Mouse (Mus musculus): ENCODE data around the gene Sgms2. TPM values are rescaled to one million over a fixed set of nuclear protein-coding genes. Genes with fewer than 3 reads are reported as not detected.
"Not testable (repeated sequence)": the region's sequence is repeated elsewhere in the genome, so short reads cannot be mapped to it uniquely, and the experiment has no call there.

Gene Sgms2
- total and polyA plus RNA-seq, 3 experiments, result 0.93 to 9.2 (median 6.3) TPM

DNA sequence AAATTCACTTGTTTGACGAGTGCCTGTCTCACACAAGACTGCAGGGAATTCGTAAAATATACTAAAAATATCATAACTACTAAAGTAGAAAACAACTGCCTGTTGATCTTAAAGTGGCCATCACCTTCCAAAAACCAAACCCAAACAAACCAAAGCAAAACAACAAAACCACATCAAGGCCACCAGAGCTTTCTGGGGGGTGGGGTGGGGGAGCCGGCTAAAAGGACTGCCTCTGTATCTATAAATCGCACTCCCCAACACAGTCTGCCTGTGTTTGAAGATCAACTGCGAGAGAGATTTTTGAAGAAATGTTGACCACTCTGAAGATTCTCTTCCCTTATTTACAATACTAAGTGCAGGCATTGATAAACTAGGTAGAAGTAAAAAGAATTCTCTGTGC lies 133.0 kb downstream of the Sgms2 start:
- DNase-seq, result no peak

DNA sequence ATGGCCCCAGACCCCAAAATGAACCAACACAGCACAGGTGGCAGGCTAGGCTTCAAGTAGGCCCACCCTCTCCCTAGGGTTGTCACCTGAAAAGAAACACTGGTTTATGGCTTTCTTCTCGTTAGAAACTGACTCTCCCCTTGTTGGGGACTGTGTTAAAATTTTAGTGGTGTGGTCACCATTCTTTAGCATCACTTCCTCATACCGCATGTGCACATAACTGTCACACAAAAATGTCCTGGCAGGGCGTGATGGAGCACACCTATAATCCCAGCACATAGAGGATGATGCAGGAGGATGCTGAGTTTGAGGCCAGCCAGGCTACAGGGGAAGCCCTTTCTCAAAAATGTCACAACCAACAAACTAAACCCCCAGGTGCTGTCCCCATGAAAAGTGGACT lies 133.6 kb downstream of the Sgms2 start:
- DNase-seq, result no peak

GRCm38 (mm10) chr3:131356026-131356425 lies 135.2 kb downstream of the Sgms2 start:
- DNase-seq, result no peak

GRCm38 (mm10) chr3:131350539-131350938 lies 140.7 kb downstream of the Sgms2 start:
- DNase-seq, result no peak

DNA sequence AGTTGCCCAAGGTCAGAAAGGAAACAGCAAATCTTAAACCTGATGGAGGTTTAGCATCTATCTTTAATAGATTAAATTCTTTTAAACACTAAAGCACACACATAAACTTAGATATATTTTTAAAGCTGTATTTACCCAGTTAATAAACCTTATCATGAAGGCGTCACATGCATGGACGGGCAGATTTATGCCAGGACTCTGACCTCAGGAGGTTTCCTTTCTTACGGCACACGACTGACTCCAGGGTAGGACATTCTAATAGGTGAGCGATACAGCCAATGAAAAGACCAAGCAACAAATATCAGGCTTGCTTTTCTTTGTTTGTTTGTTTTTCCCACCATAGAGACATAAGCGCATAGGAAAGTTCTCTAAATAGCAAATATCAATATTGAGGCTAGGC lies 142.2 kb downstream of the Sgms2 start:
- DNase-seq, result no peak

DNA sequence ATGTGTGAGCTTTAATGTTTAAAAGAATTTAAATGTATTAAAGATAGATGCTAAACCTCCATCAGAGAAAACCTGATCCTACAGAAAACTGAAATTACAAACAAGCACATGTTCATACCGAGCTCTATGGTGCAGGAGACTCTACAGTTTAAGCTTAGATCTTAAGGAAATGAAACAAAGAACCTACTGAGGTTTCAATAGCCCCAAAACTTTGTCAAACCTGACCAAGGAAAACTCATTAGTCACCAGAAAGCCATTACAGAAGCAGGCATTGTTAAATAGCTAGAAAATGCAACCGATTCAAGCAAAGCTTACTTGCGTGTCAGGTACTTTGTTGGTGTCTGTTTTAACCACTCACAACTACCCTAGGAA lies 142.6 kb downstream of the Sgms2 start:
- DNase-seq, result no peak

- peak; percentile 39 for DNase-seq
Measured at GRCm38 (mm10) chr3:131347831-131348578, 143.2 kb downstream of the Sgms2 start.

- no peak for DNase-seq
Measured at GRCm38 (mm10) chr3:131345903-131346302, 145.3 kb downstream of the Sgms2 start.

- DNase-seq, result no peak
Measured at GRCm38 (mm10) chr3:131343311-131343710, 147.9 kb downstream of the Sgms2 start.

GRCm38 (mm10) chr3:131340885-131341284 lies 150.3 kb downstream of the Sgms2 start:
- no peak for DNase-seq

- DNase-seq, result no peak
Measured at GRCm38 (mm10) chr3:131339280-131339679, 151.9 kb downstream of the Sgms2 start.

DNA sequence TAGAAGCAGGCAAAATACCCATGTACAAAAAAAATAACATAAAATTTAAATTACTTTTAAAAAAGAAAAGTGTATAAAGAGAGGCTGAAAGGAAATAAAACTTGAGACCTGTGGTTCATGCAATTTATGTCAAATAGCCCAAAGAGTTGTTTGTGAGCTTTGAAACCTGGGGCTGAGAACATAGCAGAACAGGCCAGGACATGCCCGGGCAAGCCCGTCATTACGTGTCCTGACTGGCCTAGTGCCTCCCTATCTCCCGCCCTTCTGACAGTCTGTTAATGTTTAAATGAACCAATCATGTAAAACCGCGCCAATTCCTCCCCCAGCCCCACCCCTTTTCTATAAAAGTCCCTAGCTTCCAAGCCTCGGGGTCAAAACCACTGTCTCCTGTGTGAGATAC lies 153.5 kb downstream of the Sgms2 start:
- DNase-seq, result not testable (repeated sequence)

- no peak for DNase-seq
Measured at GRCm38 (mm10) chr3:131336629-131337028, 154.6 kb downstream of the Sgms2 start.

- no peak for DNase-seq
Measured at GRCm38 (mm10) chr3:131335117-131335547, 156.1 kb downstream of the Sgms2 start.

GRCm38 (mm10) chr3:131327189-131327588 lies 164.0 kb downstream of the Sgms2 start:
- DNase-seq, result no peak

DNA sequence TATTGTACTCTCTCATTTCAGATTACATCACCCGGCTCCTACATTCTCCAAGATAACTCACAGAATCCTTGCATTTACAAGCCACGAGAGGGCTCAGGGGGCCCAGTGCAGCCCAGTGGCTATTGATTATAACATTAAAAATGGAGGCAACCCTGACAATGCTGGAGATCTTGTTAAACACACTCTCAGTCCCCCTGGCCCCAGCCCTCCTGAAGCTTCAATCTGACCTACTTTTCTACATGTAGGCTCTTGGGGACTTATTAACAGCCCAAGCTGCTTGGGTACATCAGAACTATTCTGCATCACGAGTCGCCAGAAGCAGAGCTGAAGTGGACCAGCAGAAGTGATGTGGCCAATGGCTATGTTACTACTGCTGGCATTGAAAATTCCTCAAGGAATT lies 164.6 kb downstream of the Sgms2 start:
- DNase-seq, result no peak

GRCm38 (mm10) chr3:131322081-131322815 lies 169.0 kb downstream of the Sgms2 start:
- DNase-seq, result no peak

DNA sequence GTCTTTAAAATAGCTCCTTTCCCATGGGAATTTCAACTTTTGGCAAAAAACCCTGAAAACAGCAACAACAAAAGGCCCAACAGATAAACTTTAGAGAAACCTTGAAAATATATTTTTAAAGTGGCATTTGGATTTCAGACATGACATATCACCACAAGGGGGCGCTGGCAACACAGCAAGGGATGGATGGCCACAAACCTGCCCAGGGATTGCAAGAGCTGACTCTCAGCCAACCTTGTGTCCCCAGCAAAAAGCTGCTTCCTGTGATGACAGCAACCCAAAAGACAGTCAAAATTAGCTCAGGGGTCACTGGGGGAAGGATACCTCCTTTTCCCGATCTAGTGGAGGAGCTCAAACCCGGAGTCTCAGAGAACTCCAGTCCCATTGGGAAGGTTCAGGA lies 171.0 kb downstream of the Sgms2 start:
- peak; percentile 83 for DNase-seq

GRCm38 (mm10) chr3:131318211-131318610 lies 173.0 kb downstream of the Sgms2 start:
- no peak for DNase-seq

GRCm38 (mm10) chr3:131317126-131317525 lies 174.1 kb downstream of the Sgms2 start:
- no peak for DNase-seq

DNA sequence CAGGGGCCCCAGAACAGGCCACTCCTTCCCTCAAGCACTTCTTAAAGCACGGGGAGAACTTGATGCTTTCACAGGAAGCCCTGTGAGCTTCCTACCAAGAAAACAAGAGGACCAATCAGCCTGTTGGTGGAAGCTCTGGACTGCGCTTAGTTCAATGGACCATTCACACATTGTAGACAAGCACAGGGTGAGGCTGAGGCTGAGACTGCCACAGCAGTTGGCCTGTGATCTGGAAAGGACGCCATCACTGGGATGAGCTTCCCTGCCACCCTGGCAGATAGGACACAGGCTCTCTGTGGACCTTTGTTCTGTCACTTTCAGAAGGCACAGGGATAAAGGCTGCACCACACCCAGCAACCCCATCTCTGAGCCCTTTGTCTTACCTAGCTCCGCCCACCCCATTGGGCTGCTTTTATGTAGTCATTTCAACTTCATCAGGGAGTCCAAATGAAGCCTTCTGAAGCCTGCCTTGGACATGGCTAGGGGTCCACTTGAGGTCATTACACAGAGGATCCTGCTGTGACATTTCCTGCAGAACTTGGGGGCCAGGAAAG lies 175.2 kb downstream of the Sgms2 start:
- DNase-seq, result no peak

GRCm38 (mm10) chr3:131312340-131312739 lies 178.9 kb downstream of the Sgms2 start:
- no peak for DNase-seq

DNA sequence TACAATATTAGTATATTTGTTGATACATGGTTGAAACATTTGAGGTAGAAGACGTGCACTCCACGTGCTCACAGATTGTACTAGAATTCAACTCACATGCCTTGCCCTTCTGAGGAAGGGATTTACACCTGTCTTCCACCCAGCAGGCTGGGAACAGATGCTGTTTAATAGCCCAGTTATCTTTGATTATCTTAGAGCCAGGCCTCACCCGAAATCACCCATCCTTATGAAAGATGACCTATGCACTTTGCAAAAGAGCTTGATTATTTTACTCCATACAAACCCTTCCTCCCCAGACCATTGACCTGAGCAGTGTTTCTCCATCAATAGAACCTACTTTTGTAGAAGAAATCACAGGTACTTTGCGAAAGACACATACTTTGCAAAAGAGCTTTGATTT lies 180.6 kb downstream of the Sgms2 start:
- no peak for DNase-seq
